Mouse (Mus musculus) CD4-positive, CD25-positive, alpha-beta regulatory T cell, adult 2 months (primary cell): Measurements from ENCODE around the gene AC131692.1.

Experiments used
- DNase-seq: peaks from one replicate; pipeline ENCODE4 v3.0.0-alpha.2; 2012; ENCODE audit warnings: low read depth, low spot score

The AC131692.1 gene

GRCm38 (mm10) chr19:6067724-6068415 is 26.3 kb upstream of the AC131692.1 start, which contains the start of gene Tm7sf2:
Tm7sf2 (minus strand) TSS chr19:6068373.
- peak; percentile 91 for DNase-seq

GRCm38 (mm10) chr19:6068951-6069350 is 25.3 kb upstream of the AC131692.1 start:
- no peak for DNase-seq

- no peak for DNase-seq
These were observed 24.4 kb upstream of the AC131692.1 start for GRCm38 (mm10) chr19:6069851-6070250.

- peak; percentile 61 for DNase-seq
These were observed 23.5 kb upstream of the AC131692.1 start for GRCm38 (mm10) chr19:6070571-6071250.

- DNase-seq: peak; percentile 33
These were observed 23.0 kb upstream of the AC131692.1 start for GRCm38 (mm10) chr19:6071261-6071660.

- no peak for DNase-seq
These were observed 20.3 kb upstream of the AC131692.1 start for GRCm38 (mm10) chr19:6073889-6074288.

- DNase-seq: peak; percentile 94
These were observed 17.4 kb upstream of the AC131692.1 start, which contains the start of gene Vps51 for GRCm38 (mm10) chr19:6076564-6077393. Vps51 (minus strand) TSS chr19:6077231.

GRCm38 (mm10) chr19:6079983-6080480 is 14.2 kb upstream of the AC131692.1 start, which contains the start of gene Tmem262:
Tmem262 (plus strand) TSS chr19:6080033.
- DNase-seq: no peak

GRCm38 (mm10) chr19:6082156-6082555 is 12.1 kb upstream of the AC131692.1 start, which contains the start of gene Gm28374:
Gm28374 (minus strand) TSS chr19:6082256.
- no peak for DNase-seq

- DNase-seq: peak; percentile 99
These were observed 9.6 kb upstream of the AC131692.1 start, which contains the start of the genes Zfpl1 and Cdca5 for GRCm38 (mm10) chr19:6084478-6085248. Zfpl1 (minus strand) TSS chr19:6084956. Cdca5 (plus strand) TSS chr19:6084983.

GRCm38 (mm10) chr19:6085417-6085879 is 8.8 kb upstream of the AC131692.1 start:
- peak; percentile 83 for DNase-seq

GRCm38 (mm10) chr19:6088841-6089240 is 5.4 kb upstream of the AC131692.1 start:
- DNase-seq: no peak

GRCm38 (mm10) chr19:6097847-6098246 is 3.6 kb downstream of the AC131692.1 start:
- no peak for DNase-seq

GRCm38 (mm10) chr19:6101186-6101585 is 7.0 kb downstream of the AC131692.1 start:
- no peak for DNase-seq

GRCm38 (mm10) chr19:6102169-6102853 is 8.1 kb downstream of the AC131692.1 start:
- DNase-seq: no peak

- no peak for DNase-seq
These were observed 10.3 kb downstream of the AC131692.1 start for GRCm38 (mm10) chr19:6104476-6104875.

GRCm38 (mm10) chr19:6105586-6105985 is 11.4 kb downstream of the AC131692.1 start, which contains the start of gene Naaladl1:
Naaladl1 (plus strand) TSS chr19:6105782.
- DNase-seq: no peak

- no peak for DNase-seq
These were observed 18.9 kb downstream of the AC131692.1 start for GRCm38 (mm10) chr19:6113116-6113515.

- DNase-seq: no peak
These were observed 22.1 kb downstream of the AC131692.1 start for GRCm38 (mm10) chr19:6116113-6116850.
